Mouse (Mus musculus): ENCODE measurements at regions not wholly inside any gene's neighbourhood (a gene's known extent, or its start where the extent isn't known, plus 50 kb on each side); places are given as distances from the start of the nearest gene placed in this dataset.

- TF ChIP-seq GATA1 (IDR thresholded peaks at IDR 0.05; ENCODE audit: borderline replicate concordance, low read length) (no peak), FLI1 (IDR thresholded peaks at IDR 0.05; ENCODE audit: low read length) (no peak)
Observed at GRCm38 (mm10) chr5:33531263-33531662, 97.5 kb upstream of the Nkx1-1 start.
